Mouse (Mus musculus): ENCODE measurements around the gene Usp19. TPM values are rescaled to one million over a fixed set of nuclear protein-coding genes. Genes with fewer than 3 reads are reported as not detected.
A peak's percentile ranks its signal among the peaks of the same experiment; 100 is the strongest.

The Usp19 gene
- polyA plus RNA-seq, 1 experiment from 2014 or later, result 58.9 TPM

- H3K4me3 ChIP-seq (ENCODE audit: low read depth, low read length), result peak overlapping the region; percentile 77
- no peaks in the 10 kb centered on the region for H3K27me3 ChIP-seq (ENCODE audit: control insufficient read depth, insufficient read depth, low read length)
- H3K27ac ChIP-seq (ENCODE audit: low read depth, low read length), result peak overlapping the region; percentile 99
- no peaks in the 10 kb centered on the region for H3K9me3 ChIP-seq (ENCODE audit: control insufficient read depth, low read length)
- H3K4me1 ChIP-seq (replicated peaks; ENCODE audit: control insufficient read depth, insufficient read depth, low read length), result no peaks in the 10 kb centered on the region; the same call in 1 of the 2 replicates
- ATAC-seq (ENCODE audit: low FRiP score) (peak; percentile 49; the same call in 1 of the 2 replicates), DNase-seq (ENCODE audit: low spot score) (no peak)
- H3K36me3 ChIP-seq (ENCODE audit: control insufficient read depth, insufficient read depth, low read length), result peaks cover 8% of the 10 kb centered on the region; the same call in 1 of the 2 replicates
- H3K9ac ChIP-seq (ENCODE audit: low read depth, low read length), result peak overlapping the region; percentile 95
- peak overlapping the region; percentile 51 for H3K4me2 ChIP-seq (replicated peaks; ENCODE audit: low read depth, low read length)
- under 1% methylated on average over 13 of the region's 13 CpGs for WGBS
Observed at GRCm38 (mm10) chr9:108517931-108518332, 27.5 kb downstream of the Usp19 start.

- ATAC-seq (ENCODE audit: low FRiP score), result no peak
- Histone ChIP-seq H3K27ac (ENCODE audit: low read depth, low read length) (no peak overlapping the region), H3K9me3 (ENCODE audit: control insufficient read depth, low read length) (no peaks in the 10 kb centered on the region), H3K27me3 (ENCODE audit: control insufficient read depth, insufficient read depth, low read length) (no peaks in the 10 kb centered on the region), H3K9ac (ENCODE audit: low read depth, low read length) (no peak overlapping the region), H3K4me2 (replicated peaks; ENCODE audit: low read depth, low read length) (no peak overlapping the region), H3K4me1 (replicated peaks; ENCODE audit: control insufficient read depth, insufficient read depth, low read length) (no peaks in the 10 kb centered on the region; the same call in 1 of the 2 replicates), H3K36me3 (ENCODE audit: control insufficient read depth, insufficient read depth, low read length) (no peaks in the 10 kb centered on the region), H3K4me3 (ENCODE audit: low read depth, low read length) (no peak overlapping the region)
- DNase-seq (ENCODE audit: low spot score), result no peak
- WGBS, result 92% methylated on average over 2 of the region's 2 CpGs
Observed at GRCm38 (mm10) chr9:108521604-108522003, 31.2 kb downstream of the Usp19 start.

- no peaks in the 10 kb centered on the region for H3K27me3 ChIP-seq (ENCODE audit: control insufficient read depth, insufficient read depth, low read length)
- ATAC-seq (ENCODE audit: low FRiP score) (no peak), DNase-seq (ENCODE audit: low spot score) (no peak)
- no peaks in the 10 kb centered on the region for H3K36me3 ChIP-seq (ENCODE audit: control insufficient read depth, insufficient read depth, low read length)
- no peaks in the 10 kb centered on the region for H3K9me3 ChIP-seq (ENCODE audit: control insufficient read depth, low read length)
- no peak overlapping the region for H3K9ac ChIP-seq (ENCODE audit: low read depth, low read length)
- 96% methylated on average over 4 of the region's 4 CpGs for WGBS
- H3K27ac ChIP-seq (ENCODE audit: low read depth, low read length), result no peak overlapping the region
- no peak overlapping the region for H3K4me3 ChIP-seq (ENCODE audit: low read depth, low read length)
- no peaks in the 10 kb centered on the region; the same call in 1 of the 2 replicates for H3K4me1 ChIP-seq (replicated peaks; ENCODE audit: control insufficient read depth, insufficient read depth, low read length)
- H3K4me2 ChIP-seq (replicated peaks; ENCODE audit: low read depth, low read length), result no peak overlapping the region
Observed at GRCm38 (mm10) chr9:108523341-108523740, 32.9 kb downstream of the Usp19 start.

GRCm38 (mm10) chr9:108525400-108525799 lies 35.0 kb downstream of the Usp19 start:
- Histone ChIP-seq H3K4me1 (replicated peaks; ENCODE audit: control insufficient read depth, insufficient read depth, low read length) (no peaks in the 10 kb centered on the region), H3K4me2 (replicated peaks; ENCODE audit: low read depth, low read length) (no peak overlapping the region), H3K9me3 (ENCODE audit: control insufficient read depth, low read length) (no peaks in the 10 kb centered on the region), H3K4me3 (ENCODE audit: low read depth, low read length) (no peak overlapping the region), H3K9ac (ENCODE audit: low read depth, low read length) (no peak overlapping the region), H3K27ac (ENCODE audit: low read depth, low read length) (no peak overlapping the region), H3K36me3 (ENCODE audit: control insufficient read depth, insufficient read depth, low read length) (peaks cover 6% of the 10 kb centered on the region), H3K27me3 (ENCODE audit: control insufficient read depth, insufficient read depth, low read length) (no peaks in the 10 kb centered on the region)
- WGBS, result 85% methylated on average over 3 of the region's 3 CpGs
- DNase-seq (ENCODE audit: low spot score) (no peak), ATAC-seq (ENCODE audit: low FRiP score) (no peak)

- no peak overlapping the region for H3K27ac ChIP-seq (ENCODE audit: low read depth, low read length)
- no peaks in the 10 kb centered on the region for H3K9me3 ChIP-seq (ENCODE audit: control insufficient read depth, low read length)
- WGBS, result 94% methylated on average over 1 of the region's 1 CpGs
- H3K27me3 ChIP-seq (ENCODE audit: control insufficient read depth, insufficient read depth, low read length), result no peaks in the 10 kb centered on the region
- H3K4me3 ChIP-seq (ENCODE audit: low read depth, low read length), result no peak overlapping the region
- DNase-seq (ENCODE audit: low spot score) (no peak), ATAC-seq (ENCODE audit: low FRiP score) (no peak)
- H3K9ac ChIP-seq (ENCODE audit: low read depth, low read length), result no peak overlapping the region
- H3K36me3 ChIP-seq (ENCODE audit: control insufficient read depth, insufficient read depth, low read length), result peaks cover 25% of the 10 kb centered on the region
- H3K4me2 ChIP-seq (replicated peaks; ENCODE audit: low read depth, low read length), result no peak overlapping the region
- no peaks in the 10 kb centered on the region for H3K4me1 ChIP-seq (replicated peaks; ENCODE audit: control insufficient read depth, insufficient read depth, low read length)
Observed at GRCm38 (mm10) chr9:108530954-108531353, 40.6 kb downstream of the Usp19 start.

- DNase-seq (ENCODE audit: low spot score), result no peak
- 98% methylated on average over 1 of the region's 1 CpGs for WGBS
Observed at GRCm38 (mm10) chr9:108531496-108531895, 41.1 kb downstream of the Usp19 start.

GRCm38 (mm10) chr9:108540846-108541245 lies 50.4 kb downstream of the Usp19 start:
- Histone ChIP-seq H3K27ac (ENCODE audit: low read depth, low read length) (no peak overlapping the region), H3K4me2 (replicated peaks; ENCODE audit: low read depth, low read length) (no peak overlapping the region), H3K9ac (ENCODE audit: low read depth, low read length) (no peak overlapping the region), H3K4me3 (ENCODE audit: low read depth, low read length) (no peak overlapping the region), H3K9me3 (ENCODE audit: control insufficient read depth, low read length) (no peaks in the 10 kb centered on the region), H3K36me3 (ENCODE audit: control insufficient read depth, insufficient read depth, low read length) (peaks cover 27% of the 10 kb centered on the region; the same call in 1 of the 2 replicates), H3K4me1 (replicated peaks; ENCODE audit: control insufficient read depth, insufficient read depth, low read length) (no peaks in the 10 kb centered on the region), H3K27me3 (ENCODE audit: control insufficient read depth, insufficient read depth, low read length) (no peaks in the 10 kb centered on the region)
- DNase-seq (ENCODE audit: low spot score) (no peak), ATAC-seq (ENCODE audit: low FRiP score) (no peak)

More at GRCm38 (mm10) chr9:108531496-108531895, 41.1 kb downstream of the Usp19 start:
- H3K4me1 ChIP-seq (replicated peaks; ENCODE audit: control insufficient read depth, insufficient read depth, low read length), result no peaks in the 10 kb centered on the region
- ATAC-seq (ENCODE audit: low FRiP score), result no peak
- H3K4me3 ChIP-seq (ENCODE audit: low read depth, low read length), result no peak overlapping the region
- H3K4me2 ChIP-seq (replicated peaks; ENCODE audit: low read depth, low read length), result no peak overlapping the region
- no peak overlapping the region for H3K9ac ChIP-seq (ENCODE audit: low read depth, low read length)
- H3K36me3 ChIP-seq (ENCODE audit: control insufficient read depth, insufficient read depth, low read length), result peaks cover 25% of the 10 kb centered on the region
- no peak overlapping the region for H3K27ac ChIP-seq (ENCODE audit: low read depth, low read length)
- H3K27me3 ChIP-seq (ENCODE audit: control insufficient read depth, insufficient read depth, low read length), result no peaks in the 10 kb centered on the region
- H3K9me3 ChIP-seq (ENCODE audit: control insufficient read depth, low read length), result no peaks in the 10 kb centered on the region

GRCm38 (mm10) chr9:108545986-108546385 lies 55.6 kb downstream of the Usp19 start:
- no peak overlapping the region for H3K9ac ChIP-seq (ENCODE audit: low read depth, low read length)
- H3K27ac ChIP-seq (ENCODE audit: low read depth, low read length), result no peak overlapping the region
- no peaks in the 10 kb centered on the region for H3K9me3 ChIP-seq (ENCODE audit: control insufficient read depth, low read length)
- no peak for ATAC-seq (ENCODE audit: low FRiP score)
- DNase-seq (ENCODE audit: low spot score), result no peak
- no peaks in the 10 kb centered on the region for H3K27me3 ChIP-seq (ENCODE audit: control insufficient read depth, insufficient read depth, low read length)
- no peak overlapping the region for H3K4me3 ChIP-seq (ENCODE audit: low read depth, low read length)
- WGBS, result 92% methylated on average over 3 of the region's 3 CpGs
- no peaks in the 10 kb centered on the region for H3K4me1 ChIP-seq (replicated peaks; ENCODE audit: control insufficient read depth, insufficient read depth, low read length)
- H3K36me3 ChIP-seq (ENCODE audit: control insufficient read depth, insufficient read depth, low read length), result peaks cover 27% of the 10 kb centered on the region; the same call in 1 of the 2 replicates
- H3K4me2 ChIP-seq (replicated peaks; ENCODE audit: low read depth, low read length), result no peak overlapping the region

- Histone ChIP-seq H3K4me2 (replicated peaks; ENCODE audit: low read depth, low read length) (no peak overlapping the region), H3K9ac (ENCODE audit: low read depth, low read length) (no peak overlapping the region), H3K4me3 (ENCODE audit: low read depth, low read length) (no peak overlapping the region), H3K9me3 (ENCODE audit: control insufficient read depth, low read length) (no peaks in the 10 kb centered on the region), H3K27ac (ENCODE audit: low read depth, low read length) (no peak overlapping the region), H3K36me3 (ENCODE audit: control insufficient read depth, insufficient read depth, low read length) (peaks cover 26% of the 10 kb centered on the region; the same call in 1 of the 2 replicates), H3K27me3 (ENCODE audit: control insufficient read depth, insufficient read depth, low read length) (no peaks in the 10 kb centered on the region), H3K4me1 (replicated peaks; ENCODE audit: control insufficient read depth, insufficient read depth, low read length) (no peaks in the 10 kb centered on the region)
- WGBS, result 96% methylated on average over 1 of the region's 1 CpGs
- DNase-seq (ENCODE audit: low spot score) (no peak), ATAC-seq (ENCODE audit: low FRiP score) (no peak)
Observed at GRCm38 (mm10) chr9:108546875-108547274, 56.5 kb downstream of the Usp19 start.

All from hindbrain, embryonic 11.5 days (tissue).